Mouse (Mus musculus) midbrain, embryonic 11.5 days (tissue): ENCODE measurements around the gene Dusp12. TPM values are rescaled to one million over a fixed set of nuclear protein-coding genes. Genes with fewer than 3 reads are reported as not detected.

ENCODE experiments used
- ATAC-seq: fragments of 200-750 bp; cut with Nextera tagmentation; 2 replicates; pipeline ENCODE4 v1.8.0; 2017; ENCODE audit warnings: moderate TSS enrichment, moderate library complexity; ENCODE audit not compliant: low FRiP score
- DNase-seq: peaks from one replicate; pipeline ENCODE4 v3.0.0; 2015; ENCODE audit warnings: low spot score; ENCODE audit errors: missing footprints
- H3K27ac ChIP-seq: fragments of 300-500 bp; sonication (generic); 2 replicates; pipeline ENCODE4 v1.5.1; 2014; ENCODE audit warnings: low read depth, low read length
- H3K27me3 ChIP-seq: fragments of 300-500 bp; sonication (generic); 2 replicates; pipeline ENCODE4 v1.6.1; 2014; ENCODE audit warnings: mild to moderate bottlenecking, low read length, moderate library complexity, mixed read lengths; ENCODE audit not compliant: control insufficient read depth, insufficient read depth
- H3K36me3 ChIP-seq: fragments of 300-500 bp; sonication (generic); 2 replicates; pipeline ENCODE4 v1.6.1; 2014; ENCODE audit warnings: mild to moderate bottlenecking, low read length, moderate library complexity, mixed read lengths; ENCODE audit not compliant: control insufficient read depth, insufficient read depth
- H3K4me1 ChIP-seq: fragments of 300-500 bp; sonication (generic); 2 replicates; pipeline ENCODE4 v1.6.1; 2014; ENCODE audit warnings: low read length; ENCODE audit not compliant: control insufficient read depth, insufficient read depth
- H3K4me2 ChIP-seq: fragments of 300-500 bp; sonication (generic); 2 replicates; pipeline ENCODE4 v1.6.1; 2014; ENCODE audit warnings: mild to moderate bottlenecking, moderate library complexity
- H3K4me3 ChIP-seq: fragments of 300-500 bp; sonication (generic); 2 replicates; pipeline ENCODE4 v1.5.1; 2014; ENCODE audit warnings: low read depth, low read length
- H3K9ac ChIP-seq: fragments of 300-500 bp; sonication (generic); 2 replicates; pipeline ENCODE4 v1.6.1; 2014; ENCODE audit warnings: low read length
- H3K9me3 ChIP-seq: fragments of 300-500 bp; sonication (generic); 2 replicates; pipeline ENCODE4 v1.6.1; 2016; ENCODE audit warnings: low read length; ENCODE audit not compliant: control insufficient read depth
- WGBS: fragments of 180-500 bp; shearing (Covaris S2); extraction: QIAGEN DNeasy Blood & Tissue Kit; methylation state at CpG from one replicate; pipeline ENCODE4 v1.1.7; 2014; 5-methylcytosine and 5-hydroxymethylcytosine counted together
- polyA plus RNA-seq: library from polyadenylated mRNA; unstranded; fragments of >200 nt; fragmentation: Nextera tagmentation; extraction: Ambion mirVana; gene quantifications from 2 replicates; pipeline ENCODE4 v1.2.1, GENCODE M21; 2014

The Dusp12 gene
- polyA plus RNA-seq, result 28.9 and 31.1 TPM in 2 replicates

DNA sequence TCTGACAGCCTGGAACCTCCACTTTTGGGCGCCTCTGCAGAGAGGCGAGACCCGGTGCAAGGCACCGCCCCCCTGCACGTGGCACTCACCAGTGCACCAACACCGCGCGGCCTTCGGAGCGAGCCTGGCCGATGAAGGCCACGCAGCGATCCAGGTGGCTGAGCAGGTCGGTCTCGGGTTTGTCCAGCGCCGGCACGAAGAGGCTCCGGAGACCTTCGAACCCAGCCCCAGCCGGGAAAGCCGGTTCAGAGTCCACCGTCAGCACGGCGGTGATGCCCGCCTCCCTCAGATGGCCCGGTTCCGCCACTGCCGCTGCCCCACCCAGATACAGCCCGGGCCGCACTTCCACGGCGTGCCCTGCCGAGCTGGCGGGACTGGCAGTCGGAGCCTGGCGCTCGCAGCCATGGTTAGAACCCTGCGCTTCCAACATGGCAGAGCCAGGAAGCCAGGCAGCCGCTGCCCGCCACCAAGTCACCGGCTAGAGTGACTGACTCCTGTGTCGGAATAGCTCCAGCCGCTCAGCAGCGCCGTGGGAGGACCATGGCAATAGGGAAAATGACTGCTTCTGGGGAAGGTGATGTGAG lies at the start of gene Dusp12, which contains the start of gene Gm26620:
Gene Dusp12, minus strand, starts transcription at position 563 of the 584 bp plus-strand sequence.
Gene Gm26620, plus strand, starts transcription at position 88 of the 584 bp plus-strand sequence.
- H3K4me3 ChIP-seq, result peak within 1 kb of the TSS; percentile 93
- H3K9me3 ChIP-seq, result no peaks in the 10 kb centered on the region
- H3K4me2 ChIP-seq, result peak within 1 kb of the TSS; percentile 56
- ATAC-seq (peak; percentile 92), DNase-seq (peak; percentile 96)
- peak within 1 kb of the TSS; percentile 90 for H3K9ac ChIP-seq
- H3K4me1 ChIP-seq, result peaks cover 5% of the 10 kb centered on the region; the same call in 1 of the 2 replicates
- H3K27ac ChIP-seq, result peak within 1 kb of the TSS; percentile 35; the same call in 1 of the 2 replicates
- WGBS, result 1% methylated on average over 46 of the region's 46 CpGs
- H3K36me3 ChIP-seq, result no peaks in the 10 kb centered on the region
- no peaks in the 10 kb centered on the region for H3K27me3 ChIP-seq

DNA sequence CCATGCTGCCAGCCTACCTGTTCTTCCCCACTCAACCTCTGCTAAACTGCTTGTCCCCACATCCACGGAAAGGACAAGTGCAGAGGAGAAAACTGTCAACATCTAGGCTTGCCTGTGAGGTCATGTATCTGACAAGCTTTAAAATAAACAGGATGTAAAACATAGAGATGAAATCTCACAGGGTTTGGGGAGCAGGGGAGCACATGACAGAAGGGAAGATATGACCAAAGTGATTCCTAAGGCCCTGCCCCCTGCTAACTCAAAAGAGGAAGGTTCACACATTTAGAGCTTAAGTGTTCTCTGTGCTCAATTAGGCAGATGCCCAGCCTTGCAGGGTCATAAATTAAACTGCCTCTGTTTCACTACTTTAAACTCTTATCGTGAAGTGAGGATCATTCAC lies 49.0 kb upstream of the Dusp12 start:
- no peak overlapping the region for H3K4me2 ChIP-seq
- no peaks in the 10 kb centered on the region for H3K36me3 ChIP-seq
- DNase-seq (no peak), ATAC-seq (no peak)
- WGBS, result 92% methylated on average over 2 of the region's 2 CpGs
- H3K27ac ChIP-seq, result no peak overlapping the region
- H3K9ac ChIP-seq, result no peak overlapping the region
- H3K27me3 ChIP-seq, result no peaks in the 10 kb centered on the region
- no peak overlapping the region for H3K4me3 ChIP-seq
- H3K4me1 ChIP-seq, result no peaks in the 10 kb centered on the region
- no peaks in the 10 kb centered on the region for H3K9me3 ChIP-seq

DNA sequence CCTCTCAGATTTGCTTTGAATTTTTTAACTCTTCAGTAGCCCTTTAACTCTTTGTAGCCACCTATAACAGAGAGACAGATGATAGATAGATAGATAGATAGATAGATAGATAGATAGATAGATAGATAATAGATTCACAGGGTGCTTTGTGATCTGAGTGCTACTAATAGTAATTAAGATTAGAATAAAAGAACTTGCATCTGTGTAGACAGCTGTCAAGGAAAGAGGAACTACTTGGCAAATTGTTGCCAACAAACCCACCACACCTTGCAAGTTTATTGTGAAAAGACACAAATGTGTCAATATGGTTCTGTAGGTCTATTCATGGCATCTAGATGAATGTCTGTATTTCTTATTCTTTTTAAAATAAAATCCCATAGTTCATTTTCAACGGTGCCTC lies 48.6 kb upstream of the Dusp12 start:
- ATAC-seq, result no peak
- Histone ChIP-seq H3K36me3 (no peaks in the 10 kb centered on the region), H3K4me3 (no peak overlapping the region), H3K27ac (no peak overlapping the region), H3K9ac (no peak overlapping the region), H3K27me3 (no peaks in the 10 kb centered on the region), H3K9me3 (no peaks in the 10 kb centered on the region), H3K4me1 (no peaks in the 10 kb centered on the region), H3K4me2 (no peak overlapping the region)
- DNase-seq, result no peak
- 83% methylated on average over 1 of the region's 1 CpGs for WGBS

DNA sequence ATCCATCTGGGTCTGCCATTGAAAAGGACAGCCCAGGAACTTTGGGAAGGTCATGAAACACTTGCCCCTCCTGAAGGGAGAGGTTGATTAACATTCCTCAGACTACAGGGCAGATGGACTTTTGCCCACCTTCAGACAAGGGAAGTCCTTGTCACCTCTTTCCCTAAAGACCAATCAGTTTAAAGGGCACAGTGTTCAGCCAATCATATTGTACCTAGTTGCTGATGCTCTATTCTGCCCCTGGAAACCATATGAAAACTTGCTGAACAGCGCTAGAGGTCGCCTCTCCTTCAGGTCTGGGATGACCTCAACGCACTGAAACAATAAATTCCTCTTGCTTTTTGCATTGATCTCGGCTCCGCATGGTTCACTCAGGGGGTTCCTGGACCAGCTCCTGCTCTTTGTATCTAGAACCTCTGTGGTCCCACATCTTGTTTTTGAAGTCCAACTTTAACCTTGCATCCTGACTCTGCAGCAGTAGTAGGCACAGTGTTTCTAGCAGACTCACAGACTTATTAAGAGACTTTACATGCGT lies 48.1 kb upstream of the Dusp12 start:
- ATAC-seq (no peak), DNase-seq (no peak)
- H3K4me2 ChIP-seq, result no peak overlapping the region
- no peak overlapping the region for H3K9ac ChIP-seq
- no peak overlapping the region for H3K4me3 ChIP-seq
- WGBS, result 73% methylated on average over 6 of the region's 6 CpGs
- no peaks in the 10 kb centered on the region for H3K9me3 ChIP-seq
- H3K27ac ChIP-seq, result no peak overlapping the region
- H3K36me3 ChIP-seq, result no peaks in the 10 kb centered on the region
- no peaks in the 10 kb centered on the region for H3K27me3 ChIP-seq
- H3K4me1 ChIP-seq, result no peaks in the 10 kb centered on the region

DNA sequence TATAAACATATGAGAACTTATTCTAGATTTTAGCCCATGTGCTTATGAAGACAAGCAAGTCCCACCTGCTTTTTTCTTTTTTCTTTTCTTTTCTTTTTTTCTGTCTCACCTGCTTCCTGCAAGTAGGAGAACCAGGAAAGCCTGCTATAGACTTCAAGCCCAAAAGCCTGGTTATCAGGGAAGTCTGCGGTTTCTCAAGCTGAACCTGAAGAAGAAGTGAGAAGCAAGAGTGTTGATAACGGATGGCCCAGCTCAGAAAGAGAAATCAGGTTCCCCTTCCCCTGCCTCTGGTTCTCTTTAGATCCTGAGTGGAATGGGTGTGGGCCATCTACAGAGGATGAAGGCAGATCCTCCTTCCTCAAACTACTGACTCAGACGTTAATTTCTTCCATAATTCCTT lies 46.7 kb upstream of the Dusp12 start:
- Histone ChIP-seq H3K4me1 (no peaks in the 10 kb centered on the region), H3K27me3 (no peaks in the 10 kb centered on the region), H3K36me3 (no peaks in the 10 kb centered on the region), H3K27ac (no peak overlapping the region), H3K4me2 (no peak overlapping the region), H3K4me3 (no peak overlapping the region), H3K9ac (no peak overlapping the region), H3K9me3 (no peaks in the 10 kb centered on the region)
- WGBS, result 86% methylated on average over 3 of the region's 3 CpGs
- no peak for ATAC-seq
- DNase-seq, result no peak

DNA sequence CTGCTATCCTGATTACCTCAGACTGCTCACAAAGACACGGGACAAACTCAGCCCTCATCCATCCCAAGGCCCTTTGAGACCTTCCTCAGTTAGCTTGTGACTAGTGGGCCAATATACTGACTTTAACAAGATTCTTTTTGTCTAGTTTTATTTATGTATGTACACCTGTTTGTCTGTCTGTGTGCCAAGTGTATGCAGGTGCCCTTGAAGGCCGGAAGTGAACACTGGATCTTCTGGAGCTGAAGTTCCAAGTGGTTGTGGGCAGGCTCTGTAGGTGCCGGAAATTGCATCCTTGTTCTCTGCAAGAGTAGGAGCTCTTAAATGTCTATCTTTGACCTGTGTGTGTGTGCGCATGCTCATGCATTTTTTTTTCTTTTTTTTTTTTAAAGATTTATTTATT lies 43.9 kb upstream of the Dusp12 start:
- H3K4me3 ChIP-seq, result no peak overlapping the region
- no peaks in the 10 kb centered on the region for H3K36me3 ChIP-seq
- H3K9ac ChIP-seq, result no peak overlapping the region
- no peaks in the 10 kb centered on the region for H3K27me3 ChIP-seq
- no peak overlapping the region for H3K4me2 ChIP-seq
- ATAC-seq (no peak), DNase-seq (peak; percentile 64)
- no peaks in the 10 kb centered on the region for H3K9me3 ChIP-seq
- WGBS, result 81% methylated on average over 4 of the region's 4 CpGs
- H3K4me1 ChIP-seq, result no peaks in the 10 kb centered on the region
- H3K27ac ChIP-seq, result no peak overlapping the region

DNA sequence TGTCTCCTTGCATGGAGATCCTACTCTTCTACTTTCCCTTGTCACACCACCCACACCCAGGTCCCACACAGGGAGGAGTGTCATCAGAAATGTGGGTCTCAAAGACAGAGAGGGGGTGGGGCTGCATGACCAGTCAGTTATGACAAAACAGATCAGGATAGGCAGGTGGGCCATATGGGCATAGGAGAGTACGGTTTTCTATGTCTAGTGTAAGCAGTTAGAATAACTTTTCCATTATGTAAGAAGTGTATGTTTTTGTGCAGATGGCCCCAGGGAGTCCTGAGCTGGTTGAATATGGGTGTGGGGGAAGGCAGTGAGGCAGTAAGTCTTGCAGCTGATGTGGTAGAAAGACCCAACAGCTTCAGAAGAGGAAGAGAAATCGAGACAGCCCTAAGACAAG lies 43.1 kb upstream of the Dusp12 start:
- 88% methylated on average over 2 of the region's 2 CpGs for WGBS
- no peak for ATAC-seq

DNA sequence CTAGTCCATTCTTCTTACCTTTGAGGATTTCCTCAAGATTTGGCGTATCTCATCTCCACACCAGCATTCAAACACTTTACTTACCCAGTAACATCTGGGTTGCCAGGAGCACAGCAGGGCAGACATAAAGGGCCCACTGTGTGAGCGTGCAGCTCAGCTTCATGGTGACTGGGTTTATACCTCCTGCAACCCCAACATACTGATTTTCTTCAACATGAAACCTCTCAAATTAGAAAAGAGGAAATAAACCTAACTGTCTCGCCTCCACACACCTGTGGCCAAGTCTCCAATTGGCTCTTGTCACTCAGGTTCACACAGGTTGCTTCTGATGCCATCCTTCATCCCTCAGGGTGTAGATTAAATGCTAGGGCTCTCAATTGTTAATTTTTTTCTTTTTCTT lies 42.0 kb upstream of the Dusp12 start, which contains the start of gene Fcrla:
Gene Fcrla, minus strand, starts transcription at position 206 of the 400 bp plus-strand sequence.
- H3K4me2 ChIP-seq, result no peak within 1 kb of the TSS
- H3K36me3 ChIP-seq, result no peaks in the 10 kb centered on the region
- DNase-seq, result no peak
- no peaks in the 10 kb centered on the region for H3K4me1 ChIP-seq
- no peak within 1 kb of the TSS for H3K4me3 ChIP-seq
- H3K27me3 ChIP-seq, result no peaks in the 10 kb centered on the region
- H3K27ac ChIP-seq, result no peak within 1 kb of the TSS
- H3K9me3 ChIP-seq, result no peaks in the 10 kb centered on the region
- 80% methylated on average over 3 of the region's 3 CpGs for WGBS
- no peak for ATAC-seq
- H3K9ac ChIP-seq, result no peak within 1 kb of the TSS

More for the DNA sequence above, 43.1 kb upstream of the Dusp12 start:
- Histone ChIP-seq H3K9ac (no peak overlapping the region), H3K27me3 (no peaks in the 10 kb centered on the region), H3K9me3 (no peaks in the 10 kb centered on the region), H3K4me1 (no peaks in the 10 kb centered on the region), H3K4me3 (no peak overlapping the region), H3K27ac (no peak overlapping the region), H3K4me2 (no peak overlapping the region), H3K36me3 (no peaks in the 10 kb centered on the region)
- no peak for DNase-seq

DNA sequence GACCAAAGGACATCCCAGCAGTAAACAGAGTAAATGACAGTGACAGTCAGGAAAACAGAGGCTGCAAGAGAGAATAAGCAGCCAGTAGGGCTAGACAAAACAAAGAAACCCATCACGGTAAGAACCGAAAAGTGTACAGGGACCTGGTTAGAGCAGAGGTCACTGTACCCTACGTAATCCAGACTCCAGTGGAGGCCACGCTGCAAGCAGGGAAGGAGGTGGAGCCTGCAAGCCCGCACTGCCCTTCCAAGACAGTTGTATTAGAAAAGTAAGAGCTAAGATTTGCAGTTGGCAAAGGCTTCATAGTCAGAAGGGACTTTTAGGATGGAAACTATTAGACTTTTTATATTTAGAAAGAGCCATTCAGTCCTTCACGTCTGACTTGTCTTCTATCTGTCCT lies 41.6 kb upstream of the Dusp12 start:
- H3K4me3 ChIP-seq, result no peak overlapping the region
- no peak overlapping the region for H3K9ac ChIP-seq
- WGBS, result 66% methylated on average over 6 of the region's 6 CpGs
- H3K27ac ChIP-seq, result no peak overlapping the region
- ATAC-seq (no peak), DNase-seq (no peak)
- H3K27me3 ChIP-seq, result no peaks in the 10 kb centered on the region
- H3K9me3 ChIP-seq, result no peaks in the 10 kb centered on the region
- no peaks in the 10 kb centered on the region for H3K4me1 ChIP-seq
- H3K4me2 ChIP-seq, result no peak overlapping the region
- no peaks in the 10 kb centered on the region for H3K36me3 ChIP-seq
